Mouse (Mus musculus): Measurements from ENCODE around the gene Ang6.
A peak's percentile ranks its signal among the peaks of the same experiment; 100 is the strongest.
"Not testable (repeated sequence)": the region's sequence is repeated elsewhere in the genome, so short reads cannot be mapped to it uniquely, and the experiment has no call there.

Gene Ang6

GRCm38 (mm10) chr14:44002169-44002568 lies at the start of gene Ang6:
Ang6 (minus strand) TSS chr14:44002269.
- no peak for DNase-seq

- DNase-seq: not testable (repeated sequence)
Measured at GRCm38 (mm10) chr14:44046567-44046966, 44.5 kb upstream of the Ang6 start.

GRCm38 (mm10) chr14:44031828-44032227 lies 29.8 kb upstream of the Ang6 start:
- DNase-seq: not testable (repeated sequence)

DNA sequence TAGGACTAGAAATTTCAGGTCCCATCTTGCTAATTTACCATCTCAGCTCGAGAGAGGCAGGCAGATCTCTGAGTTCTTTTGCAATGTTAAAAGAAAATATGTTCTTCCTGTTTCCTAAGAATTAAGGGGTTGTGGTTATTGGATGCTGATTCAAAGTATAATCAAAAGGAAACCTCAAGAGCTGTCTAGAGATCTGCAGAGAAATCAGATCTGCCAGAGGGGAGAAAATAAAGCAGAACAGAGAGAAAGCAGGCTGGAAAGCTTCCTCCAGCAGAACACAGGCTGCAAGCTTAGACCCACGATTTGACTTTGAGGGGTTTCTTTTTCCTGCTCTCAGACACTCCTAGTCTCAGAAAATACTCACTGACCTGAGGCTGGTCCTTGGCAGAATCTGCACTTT lies 7.6 kb upstream of the Ang6 start:
- not testable (repeated sequence) for DNase-seq

DNA sequence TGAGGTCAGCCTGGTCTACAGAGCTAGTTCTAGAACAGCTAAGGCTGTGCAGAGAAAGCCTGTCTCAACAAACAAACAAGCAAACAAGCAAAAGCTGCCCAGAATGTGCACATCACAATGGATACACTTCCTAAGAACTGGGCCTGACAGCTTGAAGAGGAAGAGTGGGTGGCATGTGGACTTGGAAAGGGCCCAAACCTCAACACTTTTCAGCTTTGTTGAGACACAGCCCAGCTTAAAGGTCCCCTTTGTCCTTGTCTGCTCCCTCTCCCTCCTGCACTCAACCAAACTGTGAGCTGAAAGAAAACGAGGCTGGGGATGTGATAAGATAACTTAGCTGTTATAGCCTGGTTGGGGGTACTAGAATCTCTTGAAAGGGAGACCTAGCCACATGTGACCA lies 6.0 kb upstream of the Ang6 start:
- DNase-seq: not testable (repeated sequence)

DNA sequence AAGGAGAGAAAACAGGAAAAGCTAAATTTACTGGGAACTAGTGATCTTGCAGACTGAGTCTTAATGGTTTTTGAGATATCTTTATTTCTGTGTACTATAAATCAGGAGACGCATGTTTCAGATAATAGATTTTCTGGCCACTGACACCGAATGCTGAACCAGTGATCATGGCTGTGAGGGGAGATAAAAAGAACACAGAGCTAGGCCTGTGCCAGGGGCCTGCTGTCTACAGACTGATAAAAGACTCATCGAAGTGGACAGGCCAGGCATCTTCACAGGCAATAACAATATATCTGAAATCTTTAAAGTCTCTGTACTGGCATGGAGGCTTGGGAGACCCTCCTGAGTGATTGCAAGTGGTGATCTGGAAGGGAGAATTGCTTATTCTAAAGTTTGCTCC lies 469 bp downstream of the Ang6 start:
- no peak for DNase-seq

GRCm38 (mm10) chr14:43998455-43999000 lies 3.5 kb downstream of the Ang6 start:
- DNase-seq: not testable (repeated sequence)

- DNase-seq: peak; percentile 74
Measured at GRCm38 (mm10) chr14:43987404-43987803, 14.7 kb downstream of the Ang6 start.

- no peak for DNase-seq
Measured at GRCm38 (mm10) chr14:43986147-43986546, 15.9 kb downstream of the Ang6 start.

GRCm38 (mm10) chr14:43983897-43984296 lies 18.2 kb downstream of the Ang6 start:
- DNase-seq: peak; percentile 66

- no peak for DNase-seq
Measured at GRCm38 (mm10) chr14:43983454-43983853, 18.6 kb downstream of the Ang6 start.

DNA sequence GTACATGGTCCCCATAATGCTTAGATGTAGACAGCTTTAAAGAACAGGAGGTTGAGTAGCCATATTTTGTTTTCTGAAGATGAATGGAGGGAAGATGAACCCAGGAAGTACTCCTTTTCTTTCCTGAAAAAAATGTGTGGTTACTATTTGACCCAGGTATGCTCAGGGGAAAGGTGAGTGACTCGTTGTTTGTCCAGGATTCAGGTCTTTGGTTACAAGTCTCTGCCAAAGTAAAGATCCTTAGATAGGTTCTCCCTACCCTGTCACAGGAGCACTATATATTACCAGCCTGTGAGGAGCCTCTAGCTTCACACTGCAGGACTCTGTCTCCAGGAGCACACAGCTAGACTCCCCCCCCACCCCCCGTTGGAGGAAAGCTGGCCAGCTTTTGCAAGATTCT lies 45.3 kb downstream of the Ang6 start, which contains the start of gene Ang5:
Gene Ang5, plus strand, starts transcription at position 301 of the 400 bp plus-strand sequence.
- not testable (repeated sequence) for DNase-seq

DNA sequence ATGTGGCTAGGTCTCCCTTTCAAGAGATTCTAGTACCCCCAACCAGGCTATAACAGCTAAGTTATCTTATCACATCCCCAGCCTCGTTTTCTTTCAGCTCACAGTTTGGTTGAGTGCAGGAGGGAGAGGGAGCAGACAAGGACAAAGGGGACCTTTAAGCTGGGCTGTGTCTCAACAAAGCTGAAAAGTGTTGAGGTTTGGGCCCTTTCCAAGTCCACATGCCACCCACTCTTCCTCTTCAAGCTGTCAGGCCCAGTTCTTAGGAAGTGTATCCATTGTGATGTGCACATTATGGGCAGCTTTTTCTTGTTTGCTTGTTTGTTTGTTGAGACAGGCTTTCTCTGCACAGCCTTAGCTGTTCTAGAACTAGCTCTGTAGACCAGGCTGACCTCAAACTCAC lies 47.0 kb downstream of the Ang6 start:
- DNase-seq: not testable (repeated sequence)

- not testable (repeated sequence) for DNase-seq
Measured at GRCm38 (mm10) chr14:43953382-43953781, 48.7 kb downstream of the Ang6 start.
